Mouse (Mus musculus) lung, embryonic 14.5 days (tissue): ENCODE measurements around the gene Dcaf5. TPM values are rescaled to one million over a fixed set of nuclear protein-coding genes. Genes with fewer than 3 reads are reported as not detected.

Experiments
- ATAC-seq: fragments of 200-750 bp; cut with Nextera tagmentation; 2 replicates; pipeline ENCODE4 v1.8.0; 2017; ENCODE audit warnings: mild to moderate bottlenecking, moderate TSS enrichment, moderate library complexity; ENCODE audit not compliant: insufficient read depth
- DNase-seq: peaks from one replicate; pipeline ENCODE4 v3.0.0-alpha.2; 2015
- H3K27ac ChIP-seq: fragments of 300-500 bp; sonication (generic); 2 replicates; pipeline ENCODE4 v1.5.1; 2014; ENCODE audit warnings: low read depth, mild to moderate bottlenecking, moderate library complexity
- H3K27me3 ChIP-seq: fragments of 300-500 bp; sonication (generic); 2 replicates; pipeline ENCODE4 v1.6.1; 2014; ENCODE audit warnings: low read length, control low read depth; ENCODE audit not compliant: insufficient read depth
- H3K36me3 ChIP-seq: fragments of 300-500 bp; sonication (generic); 2 replicates; pipeline ENCODE4 v1.6.1; 2014; ENCODE audit warnings: control low read depth; ENCODE audit not compliant: insufficient read depth
- H3K4me1 ChIP-seq: fragments of 300-500 bp; sonication (generic); 2 replicates; pipeline ENCODE4 v1.6.1; 2014; ENCODE audit warnings: antibody characterized with exemption, control low read depth; ENCODE audit not compliant: insufficient read depth
- H3K4me2 ChIP-seq: fragments of 300-500 bp; sonication (generic); 2 replicates; pipeline ENCODE4 v1.6.1; 2014; ENCODE audit warnings: mild to moderate bottlenecking
- H3K4me3 ChIP-seq: fragments of 300-500 bp; sonication (generic); 2 replicates; pipeline ENCODE4 v1.5.1; 2014; ENCODE audit warnings: low read depth, low read length
- H3K9ac ChIP-seq: fragments of 300-500 bp; sonication (generic); 2 replicates; pipeline ENCODE4 v1.6.1; 2014
- H3K9me3 ChIP-seq: fragments of 300-500 bp; sonication (generic); 2 replicates; pipeline ENCODE4 v1.6.1; 2016; ENCODE audit warnings: low read depth, low read length, control low read depth
- CTCF ChIP-seq: IDR thresholded peaks from 2 replicates; pipeline ENCODE4 v1.5.1; 2016; ENCODE audit warnings: antibody characterized with exemption, low read depth
- WGBS: fragments of 180-500 bp; shearing (Covaris S2); extraction: QIAGEN DNeasy Blood & Tissue Kit; methylation state at CpG from one replicate; pipeline ENCODE4 v1.1.7; 2014; 5-methylcytosine and 5-hydroxymethylcytosine counted together
- microRNA-seq: library from miRNA; unstranded; fragments of <30 nt; microRNA quantifications from one replicate; pipeline ENCODE4, GENCODE M21; 2016; ENCODE audit warnings: borderline number of aligned reads
- polyA plus RNA-seq: library from polyadenylated mRNA; unstranded; fragments of >200 nt; fragmentation: Nextera tagmentation; extraction: Ambion mirVana; gene quantifications from 2 replicates; pipeline ENCODE4 v1.2.1, GENCODE M21; 2014

Dcaf5 gene
- polyA plus RNA-seq, 1 experiment from 2014 or later, result 10.7 TPM

DNA sequence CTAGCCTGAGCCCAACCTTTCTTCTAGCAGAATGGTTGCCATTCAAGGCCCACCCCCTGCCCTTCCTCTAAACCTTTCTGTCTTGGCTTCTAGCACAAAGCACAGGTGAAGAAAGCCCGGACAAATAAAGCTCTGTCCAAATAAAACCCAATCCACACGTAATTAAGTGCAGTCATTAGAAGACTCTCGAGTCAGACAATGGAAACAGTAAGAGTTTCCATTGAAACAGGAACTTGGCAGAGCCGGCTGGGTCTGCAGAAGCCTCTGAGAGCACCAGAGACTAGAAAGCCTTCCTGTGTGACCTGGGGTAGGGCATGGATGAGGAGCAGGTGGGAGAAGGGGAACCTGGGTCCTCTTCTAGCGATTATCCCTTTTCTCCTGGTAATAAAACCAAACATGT lies 150.5 kb downstream of the Dcaf5 start:
- Histone ChIP-seq H3K4me1 (no peaks in the 10 kb centered on the region), H3K27me3 (no peaks in the 10 kb centered on the region), H3K4me3 (no peak overlapping the region), H3K9me3 (no peaks in the 10 kb centered on the region), H3K36me3 (no peaks in the 10 kb centered on the region), H3K9ac (no peak overlapping the region), H3K4me2 (no peak overlapping the region), H3K27ac (no peak overlapping the region)
- ATAC-seq (no peak), DNase-seq (no peak)
- 56% methylated on average over 5 of the region's 5 CpGs for WGBS
- TF ChIP-seq CTCF, result no peak

Small RNAs within 50 kb of the gene (microRNA-seq; reads per million reads assigned to microRNA genes)
- gene Mir1843a, result 36.4 reads per million, percentile 38 among the genes with 10 or more reads in this experiment

Other genes starting within 250 kb of the Dcaf5 start
- 71.9 and 86.2 TPM in 2 replicates for gene Actn1, start 176.2 kb downstream of the Dcaf5 start, polyA plus RNA-seq
- gene Exd2, start 26.5 kb upstream of the Dcaf5 start, polyA plus RNA-seq, result 28.5 and 29.5 TPM in 2 replicates
- gene Galnt16, start 81.7 kb upstream of the Dcaf5 start, polyA plus RNA-seq, result 4.8 and 6.7 TPM in 2 replicates
- 33.9 and 38.2 TPM in 2 replicates for gene Slc39a9, start 207.3 kb upstream of the Dcaf5 start, polyA plus RNA-seq
- 357 and 369 TPM in 2 replicates for gene Erh, start 207.7 kb upstream of the Dcaf5 start, polyA plus RNA-seq